18 mouse cellular contexts compared by ENCODE assay signal in genomic region chrX:31341924-31342323, GRCm38 (mm10). TPM values are rescaled to one million over a fixed set of nuclear protein-coding genes. Genes with fewer than 3 reads are reported as not detected.
"Had no signal": no experiment of that assay in that cellular context is flagged by ENCODE, and none has a peak within 500 bp of the region (broad histone marks: within the 10 kb centered on the region; RNA-seq: fewer than 3 reads in every experiment).

No protein-coding gene starts in this region.

RNA-seq across cellular contexts. Expression of gene Btbd35f26, which starts 5.7 kb away (rescaled TPM):
- total RNA-seq: megakaryocyte progenitor cell, adult 5-6 weeks; midbrain, postnatal 0 days; monocyte, adult 5-6 weeks; neutrophil, adult 5-6 weeks had no signal
- polyA plus RNA-seq: liver, embryonic 14.5 days; liver, embryonic 16.5 days; lung, embryonic 14.5 days; lung, embryonic 16.5 days; macrophage; midbrain, embryonic 11.5 days; midbrain, embryonic 13.5 days; midbrain, embryonic 15.5 days; midbrain, postnatal 0 days; neural tube, embryonic 12.5 days; neural tube, embryonic 14.5 days; small intestine, adult 2 months; stomach, embryonic 14.5 days; stomach, embryonic 16.5 days; thymus, postnatal 0 days had no signal

RNA-seq across cellular contexts. Expression of gene Btbd35f19, which starts 41.8 kb away (rescaled TPM):
- total RNA-seq: megakaryocyte progenitor cell, adult 5-6 weeks; midbrain, postnatal 0 days; monocyte, adult 5-6 weeks; neutrophil, adult 5-6 weeks had no signal
- polyA plus RNA-seq: liver, embryonic 14.5 days; liver, embryonic 16.5 days; lung, embryonic 14.5 days; lung, embryonic 16.5 days; macrophage; midbrain, embryonic 11.5 days; midbrain, embryonic 13.5 days; midbrain, embryonic 15.5 days; midbrain, postnatal 0 days; neural tube, embryonic 12.5 days; neural tube, embryonic 14.5 days; small intestine, adult 2 months; stomach, embryonic 14.5 days; stomach, embryonic 16.5 days; thymus, postnatal 0 days had no signal
